Mouse (Mus musculus) liver, embryonic 16.5 days (tissue): ENCODE data around the gene Tbxa2r. TPM values are rescaled to one million over a fixed set of nuclear protein-coding genes. Genes with fewer than 3 reads are reported as not detected.
A peak's percentile ranks its signal among the peaks of the same experiment; 100 is the strongest.

Source experiments
- ATAC-seq: fragments of 200-750 bp; cut with Nextera tagmentation; 2 replicates; pipeline ENCODE4 v1.8.0; 2017; ENCODE audit warnings: low read depth, mild to moderate bottlenecking, moderate number of reproducible peaks, moderate library complexity
- H3K27ac ChIP-seq: fragments of 300-500 bp; sonication (generic); 2 replicates; pipeline ENCODE4 v1.5.1; 2014; ENCODE audit warnings: mild to moderate bottlenecking, low read length
- H3K27me3 ChIP-seq: fragments of 300-500 bp; sonication (generic); 2 replicates; pipeline ENCODE4 v1.6.1; 2014; ENCODE audit warnings: low read depth, low read length, mixed read lengths; ENCODE audit not compliant: control insufficient read depth, insufficient read depth
- H3K36me3 ChIP-seq: fragments of 300-500 bp; sonication (generic); 2 replicates; pipeline ENCODE4 v1.6.1; 2014; ENCODE audit warnings: mild to moderate bottlenecking; ENCODE audit not compliant: control insufficient read depth, insufficient read depth
- H3K4me1 ChIP-seq: fragments of 300-500 bp; sonication (generic); 2 replicates; pipeline ENCODE4 v1.6.1; 2014; ENCODE audit warnings: low read depth, low read length, mixed read lengths; ENCODE audit not compliant: control insufficient read depth
- H3K4me2 ChIP-seq: fragments of 300-500 bp; sonication (generic); 2 replicates; pipeline ENCODE4 v1.6.1; 2014; ENCODE audit warnings: low read depth, low read length, mixed read lengths
- H3K4me3 ChIP-seq: fragments of 300-500 bp; sonication (generic); 2 replicates; pipeline ENCODE4 v1.5.1; 2014; ENCODE audit warnings: low read depth, mild to moderate bottlenecking, low read length
- H3K9ac ChIP-seq: fragments of 300-500 bp; sonication (generic); 2 replicates; pipeline ENCODE4 v1.6.1; 2014; ENCODE audit warnings: low read depth, low read length
- H3K9me3 ChIP-seq: fragments of 300-500 bp; sonication (generic); replicated peaks from 2 replicates; pipeline ENCODE4 v1.6.1; 2016; ENCODE audit warnings: low read length; ENCODE audit not compliant: control insufficient read depth
- WGBS: fragments of 180-500 bp; shearing (Covaris S2); extraction: QIAGEN DNeasy Blood & Tissue Kit; methylation state at CpG from one replicate; pipeline ENCODE4 v1.1.7; 2014; ENCODE audit not compliant: insufficient replicate concordance; 5-methylcytosine and 5-hydroxymethylcytosine counted together
- polyA plus RNA-seq: library from polyadenylated mRNA; unstranded; fragments of >200 nt; fragmentation: Nextera tagmentation; extraction: Ambion mirVana; gene quantifications from 2 replicates; pipeline ENCODE4 v1.2.1, GENCODE M21; 2015

Gene Tbxa2r
- polyA plus RNA-seq: 4.3 and 4.5 TPM in 2 replicates

DNA sequence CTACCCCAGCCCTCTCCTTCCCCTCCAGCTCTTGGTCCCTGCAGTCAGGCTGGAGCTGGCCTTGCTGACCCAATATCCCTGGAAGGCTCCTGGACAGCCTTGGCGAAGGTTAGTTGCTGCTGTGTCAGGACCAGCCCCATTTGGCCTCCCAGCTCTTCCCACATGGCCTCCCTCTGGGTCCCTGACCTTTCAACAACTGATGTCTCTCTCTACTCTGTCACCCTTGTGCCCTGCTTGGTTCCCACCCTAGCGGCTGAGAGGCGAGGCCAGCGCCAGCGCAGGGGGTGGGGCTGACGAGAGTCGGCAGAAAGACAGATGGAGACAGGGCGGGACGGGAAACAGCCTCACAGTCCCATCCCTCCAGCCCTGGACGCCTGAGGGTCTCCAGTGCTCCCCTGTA is at the start of gene Tbxa2r:
TSS of gene Tbxa2r (plus strand) at position 346 of the 400 bp plus-strand sequence.
- H3K4me3 ChIP-seq: no peak within 1 kb of the TSS

DNA sequence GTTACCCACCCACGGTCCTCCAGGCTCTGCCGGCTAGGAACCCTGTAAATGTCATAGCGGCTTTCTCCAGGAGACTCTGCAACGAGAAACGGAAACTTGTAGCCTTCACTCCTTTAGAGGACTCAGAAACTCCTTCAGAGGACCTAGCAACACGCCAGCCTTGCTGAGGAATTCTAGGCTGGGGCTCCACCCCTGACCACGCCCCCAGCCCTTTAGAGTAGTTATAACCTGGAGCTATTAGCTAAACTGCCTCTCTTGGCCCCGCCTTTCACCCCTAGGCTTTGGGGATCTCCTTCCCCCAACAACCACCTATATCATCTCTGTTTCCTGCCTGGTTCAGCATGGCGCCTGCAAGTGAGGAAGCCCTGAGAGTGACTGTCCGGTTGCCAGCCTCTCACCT is 49.0 kb upstream of the Tbxa2r start:
- Histone ChIP-seq H3K4me1 (no peaks in the 10 kb centered on the region), H3K9ac (no peak overlapping the region), H3K4me2 (no peak overlapping the region), H3K27me3 (peaks cover 17% of the 10 kb centered on the region), H3K27ac (no peak overlapping the region), H3K4me3 (no peak overlapping the region), H3K36me3 (no peaks in the 10 kb centered on the region), H3K9me3 (no peaks in the 10 kb centered on the region)
- WGBS: 37% methylated on average over 10 of the region's 10 CpGs
- ATAC-seq: no peak

More for the DNA sequence above, at the start of gene Tbxa2r:
- Histone ChIP-seq H3K36me3 (peaks cover 38% of the 10 kb centered on the region), H3K9ac (no peak within 1 kb of the TSS), H3K4me1 (peaks cover 8% of the 10 kb centered on the region), H3K27ac (peak within 1 kb of the TSS; percentile 56; the same call in 1 of the 2 replicates), H3K9me3 (no peaks in the 10 kb centered on the region), H3K4me2 (no peak within 1 kb of the TSS), H3K27me3 (peaks cover 4% of the 10 kb centered on the region; the same call in 1 of the 2 replicates)
- peak; percentile 30 for ATAC-seq
- WGBS: 10% methylated on average over 10 of the region's 10 CpGs

DNA sequence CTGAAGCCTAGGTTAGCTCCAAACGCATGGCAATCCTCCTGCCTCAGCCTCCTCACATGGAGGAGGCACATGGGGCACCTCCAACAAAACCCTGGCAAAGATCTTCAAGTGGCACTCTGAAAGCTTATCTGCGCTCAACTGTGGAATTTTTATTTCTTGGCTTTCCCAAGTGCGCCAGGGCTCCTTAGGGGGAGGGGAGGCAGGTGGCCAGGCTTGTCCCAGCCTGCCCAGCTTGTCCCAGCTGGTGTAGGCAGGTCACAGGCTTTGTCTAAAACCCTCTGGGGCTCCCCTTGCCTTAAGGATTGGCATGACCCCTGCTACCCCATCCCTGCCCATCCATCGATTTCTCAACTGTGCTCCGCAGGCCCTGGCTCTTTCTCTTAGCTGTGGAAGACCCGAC is 44.3 kb upstream of the Tbxa2r start:
- H3K4me2 ChIP-seq: no peak overlapping the region
- H3K27me3 ChIP-seq: peaks cover 32% of the 10 kb centered on the region
- no peak overlapping the region for H3K4me3 ChIP-seq

DNA sequence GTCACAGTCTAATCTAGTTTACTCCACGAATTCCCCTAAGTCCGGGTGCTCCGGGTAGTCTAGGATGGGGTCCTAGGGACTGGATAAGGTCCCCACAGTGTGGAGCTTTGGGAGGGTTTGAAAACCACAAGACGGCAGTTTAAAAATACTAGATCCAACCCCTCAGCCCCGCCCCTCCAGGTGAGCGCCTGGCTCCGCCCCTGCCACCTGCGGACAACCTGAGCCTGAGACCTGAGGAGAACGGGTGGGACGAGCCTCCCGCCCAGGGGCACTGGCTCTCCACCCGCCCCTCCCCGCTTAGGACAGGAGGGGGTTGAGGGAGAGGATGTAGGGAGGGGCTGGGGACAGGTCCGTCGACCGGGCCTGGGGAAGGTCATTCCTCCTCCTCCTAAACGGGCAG is 43.8 kb upstream of the Tbxa2r start:
- no peak overlapping the region for H3K4me3 ChIP-seq
- 19% methylated on average over 17 of the region's 17 CpGs for WGBS
- no peak overlapping the region for H3K27ac ChIP-seq

More for the DNA sequence above, 44.3 kb upstream of the Tbxa2r start:
- 56% methylated on average over 6 of the region's 6 CpGs for WGBS
- no peaks in the 10 kb centered on the region for H3K9me3 ChIP-seq
- H3K27ac ChIP-seq: no peak overlapping the region
- H3K4me1 ChIP-seq: peaks cover 25% of the 10 kb centered on the region
- H3K36me3 ChIP-seq: no peaks in the 10 kb centered on the region
- H3K9ac ChIP-seq: no peak overlapping the region
- ATAC-seq: no peak

DNA sequence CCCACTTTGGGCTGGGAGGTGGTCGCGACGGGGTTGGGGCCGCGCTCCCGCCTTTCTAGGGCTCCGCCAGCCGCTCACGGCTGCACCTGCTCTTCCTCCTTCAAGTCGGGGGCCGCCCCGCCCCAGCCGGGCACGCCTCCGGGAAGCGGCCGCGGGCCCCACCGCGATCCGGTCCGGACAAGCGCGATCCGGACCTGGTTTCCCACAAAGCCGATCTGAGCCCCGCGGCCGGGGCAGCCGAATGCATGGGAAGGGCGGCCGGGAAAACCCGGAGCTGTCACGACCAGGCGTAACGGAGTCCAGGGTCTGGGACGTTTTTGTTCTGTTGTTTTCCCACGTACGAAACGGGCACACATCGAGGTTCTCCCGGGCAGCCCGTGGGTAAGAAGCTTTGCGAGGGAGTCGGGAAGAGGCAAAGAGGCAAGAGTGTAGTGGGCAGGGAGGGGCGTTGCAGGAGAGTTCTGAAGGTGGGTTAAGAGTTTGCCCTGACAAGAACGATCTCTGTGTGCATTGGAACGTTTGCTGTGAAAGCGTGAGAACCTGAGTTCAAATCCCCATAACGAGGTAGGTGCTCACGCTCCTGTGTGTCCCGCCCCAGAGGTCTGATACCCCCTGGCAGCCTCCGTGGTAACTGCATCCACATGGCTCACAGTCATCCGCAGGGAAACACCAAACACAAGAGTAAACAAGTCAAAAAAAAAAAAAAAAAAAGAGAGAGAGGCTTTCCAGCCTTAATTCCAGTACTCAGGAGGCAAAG is 42.7 kb upstream of the Tbxa2r start:
- WGBS: 1% methylated on average over 54 of the region's 54 CpGs
- H3K36me3 ChIP-seq: no peaks in the 10 kb centered on the region
- peak overlapping the region; percentile 57 for H3K4me3 ChIP-seq
- H3K27me3 ChIP-seq: peaks cover 31% of the 10 kb centered on the region
- H3K27ac ChIP-seq: no peak overlapping the region
- H3K9ac ChIP-seq: peak overlapping the region; percentile 61
- peak; percentile 76 for ATAC-seq
- peak overlapping the region; percentile 82 for H3K4me2 ChIP-seq
- no peaks in the 10 kb centered on the region for H3K9me3 ChIP-seq
- H3K4me1 ChIP-seq: peaks cover 37% of the 10 kb centered on the region

More for the DNA sequence above, 43.8 kb upstream of the Tbxa2r start:
- Histone ChIP-seq H3K27me3 (peaks cover 32% of the 10 kb centered on the region), H3K9ac (no peak overlapping the region), H3K4me2 (no peak overlapping the region), H3K4me1 (peaks cover 30% of the 10 kb centered on the region), H3K9me3 (no peaks in the 10 kb centered on the region), H3K36me3 (no peaks in the 10 kb centered on the region)
- no peak for ATAC-seq

DNA sequence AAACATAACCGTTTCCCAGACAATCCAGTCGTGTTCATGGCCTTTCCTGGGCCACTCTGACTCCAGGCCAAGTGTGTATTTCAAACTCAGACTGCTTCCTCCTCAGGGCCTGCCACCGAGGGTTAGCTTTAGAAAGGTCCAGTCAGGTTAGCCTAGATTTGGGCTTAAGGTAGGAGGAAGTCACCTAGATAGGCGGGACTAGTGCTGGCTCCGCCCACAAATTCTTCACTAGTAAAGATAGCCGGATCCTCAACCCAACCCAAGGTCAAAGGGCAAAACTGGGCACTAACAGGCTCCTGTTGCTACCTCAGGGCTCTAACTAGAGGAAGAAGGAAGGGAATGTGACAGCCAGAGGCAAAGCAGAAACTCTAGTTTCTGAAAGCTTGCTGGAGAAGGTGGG is 41.9 kb upstream of the Tbxa2r start:
- no peak for ATAC-seq
- 22% methylated on average over 6 of the region's 6 CpGs for WGBS
- peaks cover 42% of the 10 kb centered on the region for H3K4me1 ChIP-seq
- H3K36me3 ChIP-seq: no peaks in the 10 kb centered on the region
- no peak overlapping the region for H3K4me3 ChIP-seq
- no peak overlapping the region for H3K9ac ChIP-seq
- no peaks in the 10 kb centered on the region for H3K9me3 ChIP-seq
- no peak overlapping the region for H3K27ac ChIP-seq
- H3K4me2 ChIP-seq: peak overlapping the region; percentile 82; the same call in 1 of the 2 replicates
- peaks cover 28% of the 10 kb centered on the region for H3K27me3 ChIP-seq

DNA sequence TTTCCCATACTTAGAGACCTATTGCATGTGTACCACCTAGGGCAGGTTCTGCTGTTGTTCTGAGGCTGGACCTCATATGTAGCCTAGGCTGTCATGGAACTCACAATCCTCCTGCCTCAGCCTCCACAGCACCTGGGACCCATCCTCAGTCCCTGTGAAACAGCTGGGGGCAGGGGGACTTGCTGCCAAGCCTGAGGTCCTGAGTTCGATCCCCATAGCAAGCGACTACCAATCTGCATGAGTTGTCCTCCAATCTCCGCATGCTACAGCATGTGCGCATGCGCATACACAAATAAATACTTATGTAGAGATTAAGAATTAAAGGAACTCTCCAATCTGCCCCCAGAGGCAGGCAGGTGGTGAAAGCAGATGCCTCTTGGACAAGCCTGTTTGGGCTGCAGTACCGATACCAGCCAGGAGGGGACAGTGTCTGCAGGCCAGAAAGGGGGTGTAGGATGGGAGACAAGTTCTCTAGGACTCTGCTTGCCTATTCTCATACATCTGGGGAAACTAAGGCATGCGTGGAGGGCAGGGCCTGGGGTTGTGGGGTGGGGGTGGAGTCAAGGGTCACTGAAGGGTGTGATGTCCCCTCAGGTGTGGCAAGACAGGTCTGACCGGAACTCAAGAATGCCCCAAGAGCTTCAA is 40.9 kb upstream of the Tbxa2r start:
- no peak for ATAC-seq
- Histone ChIP-seq H3K9ac (no peak overlapping the region), H3K4me2 (no peak overlapping the region)

DNA sequence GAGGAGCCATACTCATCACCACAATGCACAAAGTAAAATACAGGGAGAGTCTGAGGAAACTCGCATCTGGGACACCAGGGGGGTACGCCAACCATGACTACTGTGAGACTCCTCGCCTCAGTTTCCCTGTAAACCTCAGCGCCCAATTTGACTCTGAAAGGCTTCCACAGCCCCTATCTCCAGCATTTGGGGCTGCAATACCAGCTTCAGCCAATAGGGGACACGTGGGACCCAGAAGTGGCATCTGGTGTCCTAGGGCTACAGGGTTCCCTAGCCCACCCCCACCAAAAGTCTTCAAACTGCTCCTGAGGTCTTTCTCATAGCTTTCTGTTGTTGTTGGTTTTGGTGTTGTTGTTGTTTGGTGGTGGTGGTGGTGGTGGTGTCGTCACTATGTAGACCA is 39.9 kb upstream of the Tbxa2r start:
- whole genome bisulfite sequencing: 27% methylated on average over 6 of the region's 6 CpGs
- no peak overlapping the region for H3K27ac ChIP-seq
- no peak overlapping the region for H3K9ac ChIP-seq

More for the DNA sequence above, 40.9 kb upstream of the Tbxa2r start:
- peaks cover 28% of the 10 kb centered on the region for H3K27me3 ChIP-seq
- peaks cover 51% of the 10 kb centered on the region for H3K4me1 ChIP-seq
- H3K9me3 ChIP-seq: no peaks in the 10 kb centered on the region
- no peak overlapping the region for H3K4me3 ChIP-seq
- H3K27ac ChIP-seq: no peak overlapping the region
- 57% methylated on average over 8 of the region's 8 CpGs for WGBS
- no peaks in the 10 kb centered on the region for H3K36me3 ChIP-seq

DNA sequence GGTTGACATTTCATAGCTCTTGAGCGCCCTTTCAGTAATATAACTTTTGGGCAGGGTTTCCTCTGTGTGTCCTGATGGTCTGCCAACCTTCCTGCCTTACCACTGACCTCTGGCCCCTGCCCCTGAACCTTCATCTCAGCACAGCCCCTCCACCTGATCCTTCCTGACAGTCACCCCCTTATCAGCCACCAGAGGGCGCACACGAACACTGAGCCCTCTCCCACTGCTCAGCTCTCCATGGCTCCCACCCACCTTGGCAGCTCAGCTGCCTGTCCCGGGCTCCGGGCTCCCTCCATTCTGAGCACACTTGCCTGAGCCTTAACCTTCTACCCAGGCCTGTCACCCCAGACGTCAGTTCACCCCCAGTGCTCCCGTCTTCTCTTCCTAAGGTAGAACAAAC is 39.3 kb upstream of the Tbxa2r start:
- no peak for ATAC-seq
- Histone ChIP-seq H3K4me2 (peak overlapping the region; percentile 8; the same call in 1 of the 2 replicates), H3K27me3 (peaks cover 17% of the 10 kb centered on the region), H3K4me1 (peaks cover 60% of the 10 kb centered on the region), H3K36me3 (no peaks in the 10 kb centered on the region), H3K9me3 (no peaks in the 10 kb centered on the region), H3K9ac (no peak overlapping the region), H3K4me3 (no peak overlapping the region), H3K27ac (no peak overlapping the region)
- WGBS: 7% methylated on average over 7 of the region's 7 CpGs

More for the DNA sequence above, 39.9 kb upstream of the Tbxa2r start:
- H3K4me1 ChIP-seq: peaks cover 54% of the 10 kb centered on the region
- no peak for ATAC-seq
- peaks cover 24% of the 10 kb centered on the region for H3K27me3 ChIP-seq
- H3K9me3 ChIP-seq: no peaks in the 10 kb centered on the region
- H3K36me3 ChIP-seq: no peaks in the 10 kb centered on the region
- no peak overlapping the region for H3K4me2 ChIP-seq
- no peak overlapping the region for H3K4me3 ChIP-seq
